Mouse (Mus musculus) frontal cortex, postnatal 25 days (tissue): ENCODE results near the gene Krt14.
"Not testable (repeated sequence)": the region's sequence is repeated elsewhere in the genome, so short reads cannot be mapped to it uniquely, and the experiment has no call there.

Experiments
- DNase-seq, 2 experiments: peaks; one replicate each; pipeline ENCODE4 v3.0.0; 2022; ENCODE audit warnings: low spot score in 2 of 2

The Krt14 gene

DNA sequence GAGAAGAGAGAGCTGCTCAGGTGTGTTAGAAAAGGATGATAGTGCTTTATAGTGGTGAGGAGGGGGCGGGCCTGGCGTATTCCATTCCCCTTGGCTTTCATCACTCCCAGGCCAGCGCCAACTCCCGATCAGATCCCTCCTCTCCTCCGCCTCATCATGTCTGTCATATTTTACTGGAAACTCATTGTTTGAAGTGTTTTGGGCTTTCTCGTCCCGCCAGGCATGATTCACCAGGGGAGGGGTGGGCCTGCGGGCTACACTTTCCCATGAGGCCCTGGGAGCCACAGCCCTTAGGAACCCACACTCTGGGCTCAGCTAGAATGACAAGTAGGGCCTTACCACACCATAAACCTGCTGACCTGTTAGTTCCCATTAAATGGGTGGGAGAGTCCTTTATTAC lies at the start of gene Krt14:
Krt14 (minus strand) TSS at position 51 of the 400 bp plus-strand sequence.
- no peak for DNase-seq

DNA sequence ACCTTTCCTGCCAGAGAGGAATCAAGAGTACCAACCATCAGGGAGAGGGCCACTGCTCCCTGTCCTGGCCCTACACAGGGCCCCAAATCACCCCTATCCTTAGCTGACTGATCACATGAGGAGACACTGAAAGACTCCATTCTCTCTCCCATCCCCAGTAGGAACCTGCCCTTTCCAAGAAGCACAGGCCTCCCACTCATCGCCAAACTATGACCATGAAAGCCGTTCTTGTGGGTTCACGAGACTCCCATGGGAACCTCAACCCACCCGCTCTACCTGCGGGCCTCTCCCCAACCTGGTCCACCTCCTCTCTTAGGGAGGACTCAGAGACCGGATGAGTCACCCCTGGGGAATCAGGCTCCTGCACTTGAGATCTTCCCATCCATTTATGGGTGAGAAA lies 48.2 kb upstream of the Krt14 start:
- DNase-seq = no peak

DNA sequence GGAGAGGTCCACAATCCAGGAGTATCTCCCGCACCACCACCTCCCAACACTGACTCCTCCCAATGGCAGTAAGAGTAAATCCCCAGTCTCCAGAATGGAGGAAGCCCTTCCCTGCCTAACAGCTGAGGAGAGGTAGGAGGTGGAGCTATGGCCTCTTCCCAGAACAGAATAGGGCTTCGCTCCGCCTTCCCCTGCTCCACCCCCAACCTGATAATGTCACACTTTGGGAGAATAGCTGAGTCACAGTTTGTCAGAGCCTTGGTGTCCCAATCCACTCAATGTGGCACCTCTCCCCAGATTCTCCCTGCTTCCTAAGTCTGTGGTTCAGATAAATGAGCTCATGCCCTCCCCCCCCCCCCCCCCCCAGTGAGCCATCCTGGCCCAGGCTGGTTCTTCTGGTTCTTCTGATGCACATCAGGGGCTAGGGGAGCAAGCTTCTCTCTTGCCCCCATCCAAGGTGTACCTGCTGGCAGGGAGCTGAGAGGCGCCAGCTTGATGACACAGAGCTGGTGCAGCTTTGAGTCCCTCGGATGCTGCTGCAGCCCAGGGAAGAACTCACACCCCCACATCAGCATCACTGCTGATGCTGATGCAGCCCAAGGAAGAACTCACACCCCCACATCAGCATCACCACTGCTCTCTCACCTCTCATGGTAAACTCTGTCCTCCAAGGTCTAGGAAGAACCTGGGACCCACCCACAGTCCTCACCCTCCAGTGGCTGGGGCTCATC lies 47.2 kb upstream of the Krt14 start:
- DNase-seq = no peak

DNA sequence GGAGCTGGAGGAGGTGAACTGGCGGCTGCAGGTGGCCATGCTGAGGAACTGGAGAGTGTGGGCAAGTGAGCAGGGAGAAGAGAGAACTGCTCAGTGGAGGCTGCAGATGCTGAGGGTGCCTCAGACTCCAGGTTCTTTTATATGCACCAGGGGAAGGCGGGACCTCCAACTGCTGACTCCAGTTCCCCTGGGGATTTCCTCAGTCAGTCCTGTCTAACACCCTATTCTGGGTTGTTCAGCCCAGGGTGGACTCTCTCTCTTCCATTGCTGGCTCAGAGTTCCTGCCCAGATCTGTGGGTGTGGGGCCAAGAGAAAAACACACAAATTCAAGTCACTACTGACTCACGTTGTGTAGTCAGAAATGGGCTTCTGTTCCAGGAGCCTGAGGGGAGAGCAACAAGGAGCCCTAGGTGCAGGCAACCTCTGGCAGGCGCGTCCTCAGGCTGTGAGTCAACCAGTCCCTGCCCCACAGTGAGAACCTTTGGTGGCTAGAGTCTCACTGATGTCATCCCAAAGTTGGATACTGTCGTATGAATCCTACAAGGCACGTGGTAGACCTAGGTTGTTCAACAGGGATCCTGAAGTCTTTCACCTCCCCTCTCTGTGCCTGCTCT lies 41.6 kb upstream of the Krt14 start, which contains the start of gene Krt16:
Krt16 (minus strand) TSS at position 51 of the 614 bp plus-strand sequence.
- no peak for DNase-seq

DNA sequence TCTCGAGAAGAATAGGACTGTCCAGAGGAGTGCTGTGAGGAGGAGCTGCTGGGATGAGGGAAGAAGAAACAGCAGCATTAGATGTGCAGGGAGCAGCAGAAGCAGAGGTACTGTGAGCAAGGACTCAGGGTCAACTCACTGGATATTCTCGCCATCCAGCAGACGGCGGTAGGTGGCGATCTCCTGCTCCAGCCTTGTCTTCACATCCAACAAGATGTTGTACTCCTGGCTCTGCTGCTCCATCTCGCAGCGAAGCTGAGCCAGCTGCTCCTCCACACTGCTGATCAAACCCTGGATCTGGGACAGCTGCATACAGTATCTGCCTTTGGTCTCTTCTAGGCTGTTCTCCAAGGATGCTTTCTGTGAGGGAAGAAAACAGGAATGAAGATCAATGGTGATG lies 39.1 kb upstream of the Krt14 start:
- not testable (repeated sequence) for DNase-seq

DNA sequence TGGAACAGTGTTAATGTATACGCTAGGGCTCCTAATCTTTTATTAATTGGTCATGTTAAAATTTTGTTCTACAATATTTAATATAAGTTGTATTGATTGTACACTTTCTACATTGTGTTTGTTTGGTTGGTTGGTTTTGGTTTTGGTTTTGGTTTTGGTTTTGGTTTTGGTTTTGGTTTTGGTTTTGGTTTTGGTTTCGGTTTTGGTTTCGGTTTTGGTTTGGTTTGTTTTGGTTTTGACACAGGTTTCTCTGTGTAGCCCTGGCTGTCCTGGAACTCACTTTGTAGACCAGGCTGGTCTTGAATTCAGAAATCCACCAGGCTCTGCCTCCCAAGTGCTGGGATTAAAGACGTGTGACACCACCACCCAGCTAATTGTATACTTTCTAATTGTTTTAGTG lies 32.9 kb upstream of the Krt14 start:
- not testable (repeated sequence) for DNase-seq

DNA sequence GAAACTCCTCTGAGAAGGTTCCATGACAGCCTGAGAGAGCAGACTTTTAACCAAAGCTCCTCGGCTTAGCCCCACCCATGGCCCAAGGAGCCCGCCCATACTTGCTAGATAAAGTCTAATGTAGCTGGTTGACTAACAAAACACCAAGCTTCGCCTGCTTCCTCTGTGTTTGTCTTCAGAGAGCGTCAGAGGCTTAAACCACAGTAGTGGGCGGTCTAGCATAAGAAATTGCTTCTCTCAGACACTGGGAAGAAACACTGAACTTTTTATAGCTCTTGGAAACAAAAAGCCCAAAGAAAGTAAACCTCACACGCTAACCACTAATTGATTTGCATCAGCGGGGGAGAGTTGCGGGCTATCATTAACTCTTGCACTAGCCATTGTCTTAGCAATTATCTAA lies 14.4 kb upstream of the Krt14 start:
- DNase-seq = no peak

DNA sequence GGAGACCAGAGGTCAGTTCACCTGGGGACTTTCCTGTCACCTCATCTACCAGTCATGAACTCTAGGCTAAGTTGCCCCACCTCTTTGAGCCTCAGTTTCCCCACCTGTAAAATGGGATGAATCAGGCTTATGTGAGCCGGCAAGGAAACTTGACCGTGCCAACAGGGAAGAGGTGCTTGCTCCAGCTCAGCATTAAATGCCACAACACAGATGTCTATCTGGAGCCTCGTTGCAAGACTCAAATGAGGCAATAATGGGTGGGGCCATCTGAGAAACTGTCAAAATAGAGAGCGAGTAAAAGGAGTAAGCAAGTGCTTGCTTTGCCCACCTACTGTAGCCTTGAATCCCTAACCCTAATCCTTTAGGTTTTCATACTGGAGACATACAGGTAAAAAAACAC lies 12.0 kb upstream of the Krt14 start:
- no peak for DNase-seq

DNA sequence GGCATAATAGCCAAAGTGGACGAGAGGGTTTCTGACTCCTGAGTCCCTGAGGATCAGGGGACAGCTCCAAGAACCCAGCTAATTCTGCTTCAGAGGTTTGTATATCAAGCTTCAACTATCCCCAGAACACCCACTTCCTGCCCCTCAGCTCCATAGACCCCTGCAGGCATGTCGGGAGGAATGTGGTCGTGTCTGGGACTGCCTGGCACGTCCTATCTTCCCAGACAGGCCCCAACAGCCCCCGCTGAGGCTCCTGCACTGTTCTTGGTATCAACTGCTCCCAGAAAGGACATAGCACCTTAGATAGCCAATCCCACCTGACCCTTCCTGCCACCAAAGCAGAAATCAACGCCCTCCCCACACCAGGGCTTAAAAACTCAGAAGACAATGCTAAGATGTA lies 1.2 kb upstream of the Krt14 start:
- DNase-seq = no peak

DNA sequence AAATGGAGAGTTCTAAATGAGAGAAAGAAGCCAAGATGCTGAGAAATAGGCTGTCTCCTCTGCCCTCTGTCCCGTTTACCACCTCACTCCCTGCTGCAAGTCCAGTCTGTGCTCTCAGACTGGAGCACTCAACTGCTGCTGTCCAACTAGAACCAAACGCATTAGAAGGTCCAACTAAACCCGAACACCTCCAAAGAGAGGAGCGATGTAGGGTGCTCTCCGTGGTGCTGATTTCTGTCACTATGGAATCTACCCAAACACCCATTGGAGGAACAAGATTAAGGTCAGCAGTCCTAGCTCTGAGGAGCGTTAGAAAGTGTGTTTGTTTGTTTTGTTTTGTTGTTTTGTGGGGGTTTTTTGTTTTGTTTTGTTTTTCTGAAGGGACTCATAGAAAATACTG lies 3.9 kb downstream of the Krt14 start:
- no peak for DNase-seq

DNA sequence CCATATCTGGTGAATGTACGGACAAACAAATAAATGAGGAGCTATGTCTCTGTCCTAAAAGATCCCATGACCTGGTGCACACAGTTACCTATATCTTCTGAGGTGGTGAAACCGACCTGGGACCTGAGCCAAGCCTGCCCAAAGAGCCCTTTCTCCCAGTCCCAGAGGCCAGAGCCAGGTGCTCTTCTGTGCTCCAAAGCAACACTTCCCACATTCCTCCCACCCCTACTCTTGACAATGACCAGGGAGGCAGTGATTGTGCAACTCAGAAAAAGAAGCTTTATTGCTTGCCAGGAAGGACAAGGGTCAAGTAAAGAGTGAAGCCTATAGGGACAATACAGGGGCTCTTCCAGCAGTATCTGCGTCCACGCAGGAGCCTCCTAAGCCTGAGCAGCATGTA lies 4.4 kb downstream of the Krt14 start:
- DNase-seq = no peak

DNA sequence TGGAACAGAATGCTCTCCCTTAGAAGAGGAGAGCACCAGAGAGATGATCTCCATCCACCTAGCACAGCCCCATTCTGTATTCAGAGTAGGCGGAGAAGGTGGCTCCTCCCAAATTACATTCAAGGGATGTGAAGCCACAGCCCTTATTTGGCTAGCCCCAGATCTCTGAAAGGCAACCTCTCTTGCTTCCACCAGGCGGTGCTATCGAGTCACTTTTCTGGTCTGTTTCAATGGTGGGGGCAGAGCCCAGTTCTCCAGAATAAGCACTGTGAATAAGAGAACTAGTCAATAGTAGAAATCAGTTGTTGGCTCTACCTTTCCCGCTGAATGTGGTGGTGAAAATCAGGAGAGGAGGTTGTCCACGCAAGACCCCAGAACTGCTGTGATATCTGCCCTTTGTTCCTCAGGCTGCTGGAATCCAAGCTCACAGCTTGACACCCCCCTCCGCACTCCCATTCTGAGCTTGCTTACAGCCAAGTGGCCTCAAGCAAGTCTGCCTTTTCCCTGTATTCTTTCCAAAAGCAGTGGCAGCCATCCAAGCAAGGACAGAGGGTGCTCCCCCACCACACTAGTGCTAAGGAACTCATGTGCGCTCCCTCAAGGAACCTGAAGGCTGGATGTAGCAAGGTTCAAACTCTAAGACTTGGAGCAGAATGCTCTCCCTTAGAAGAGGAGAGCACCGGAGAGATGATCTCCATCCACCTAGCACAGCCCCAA lies 7.1 kb downstream of the Krt14 start:
- peak in 1 of 2 experiments; percentile 32 for DNase-seq

DNA sequence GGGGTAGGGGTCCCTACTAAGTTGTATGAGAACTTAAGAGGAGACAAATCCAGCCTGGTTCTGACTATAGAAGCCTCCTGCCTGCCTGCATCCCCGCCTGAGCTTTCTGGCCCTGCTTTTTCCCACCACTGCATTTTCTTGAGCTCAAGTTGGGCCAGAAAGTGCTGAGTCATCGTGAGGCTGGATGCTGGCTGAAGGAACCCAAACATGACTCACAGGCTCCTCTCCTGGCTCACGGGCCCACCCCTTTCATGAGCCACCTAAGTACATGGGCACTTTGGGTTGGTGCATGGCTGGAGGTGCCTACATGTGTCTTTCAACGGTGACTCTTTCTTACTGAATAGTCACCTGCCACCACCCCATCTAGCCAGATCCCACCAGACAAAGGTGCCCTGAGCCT lies 8.7 kb downstream of the Krt14 start:
- peak; percentile 20 to 30 for DNase-seq

DNA sequence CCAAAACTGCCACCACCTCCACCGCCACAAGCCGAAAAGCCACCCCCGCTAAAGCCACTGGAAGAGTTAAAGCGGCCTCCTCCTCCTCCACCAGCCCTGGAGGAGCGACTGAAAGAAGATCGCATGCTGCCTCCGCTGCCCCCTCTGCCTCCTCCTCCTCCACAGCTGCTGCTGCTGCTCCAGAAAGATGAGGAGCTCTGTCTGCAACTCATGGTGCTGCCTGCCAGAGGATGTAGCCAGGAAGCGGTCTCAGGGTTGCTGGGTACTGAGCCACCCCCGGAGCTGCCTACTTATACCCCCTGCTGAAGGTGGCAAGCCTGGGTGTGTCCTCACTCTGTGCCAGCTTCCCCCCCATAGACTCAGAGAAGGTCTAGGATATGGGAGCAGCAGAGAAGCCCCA lies 14.4 kb downstream of the Krt14 start, which contains the start of gene Krt9:
Krt9 (minus strand) TSS at position 255 of the 400 bp plus-strand sequence.
- DNase-seq = peak; percentile 20 to 25

DNA sequence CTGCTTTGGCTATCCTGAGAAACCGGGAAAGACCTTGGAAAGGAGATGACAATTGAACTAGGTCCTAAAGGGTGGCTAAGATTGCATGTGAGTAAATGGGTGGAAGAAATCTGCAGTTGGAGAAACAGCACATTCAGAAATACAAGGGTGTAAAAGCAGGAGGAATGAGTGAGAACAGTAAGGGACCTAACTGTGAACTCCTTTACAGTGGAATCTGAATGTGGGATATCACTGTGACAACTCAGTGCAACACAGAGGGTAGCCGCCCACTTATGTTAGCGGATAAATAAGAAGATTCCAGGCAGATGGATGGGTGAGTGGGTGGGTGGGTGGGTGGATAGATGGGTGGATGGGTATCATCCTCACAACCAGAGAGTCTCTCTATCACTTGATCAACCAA lies 15.5 kb downstream of the Krt14 start:
- DNase-seq = no peak

DNA sequence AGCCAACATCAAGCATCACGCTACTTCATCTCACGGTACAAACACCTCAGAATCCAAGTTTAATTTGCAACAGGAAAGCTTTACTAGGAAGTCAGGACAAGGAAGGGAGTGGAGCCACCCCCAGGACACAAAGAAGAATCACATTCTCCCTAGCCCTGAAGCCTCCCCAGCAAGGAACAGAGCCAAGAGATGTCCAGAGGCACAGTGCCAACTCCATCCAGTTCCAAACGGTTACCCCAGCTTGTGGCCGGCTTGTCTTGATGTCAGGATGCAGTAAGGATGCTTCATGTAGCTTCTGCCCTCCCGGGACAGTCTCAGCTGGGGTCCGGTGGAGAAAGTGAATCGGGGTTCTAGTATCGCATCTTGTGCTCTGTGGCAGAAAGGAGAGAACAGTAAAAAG lies 20.6 kb downstream of the Krt14 start:
- no peak for DNase-seq

DNA sequence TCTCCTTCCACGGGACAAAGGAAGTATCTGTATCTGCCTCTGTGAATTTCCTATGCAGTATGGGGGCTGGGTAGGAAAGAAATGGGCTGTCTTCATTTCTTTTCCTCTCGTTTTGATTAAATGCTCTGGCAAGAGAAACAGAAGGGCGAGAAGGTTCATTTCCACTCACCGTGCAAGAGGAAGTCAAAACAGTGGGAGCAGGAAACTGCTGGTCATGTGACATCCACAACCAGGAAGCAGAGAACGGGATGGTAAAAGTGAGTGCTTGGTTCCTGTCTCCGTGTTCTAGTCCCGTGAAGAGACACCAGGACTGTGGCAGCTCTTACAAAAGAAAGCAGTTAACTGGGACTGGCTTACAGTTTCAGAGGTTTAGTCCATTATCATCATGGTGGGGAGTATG lies 25.6 kb downstream of the Krt14 start:
- no peak for DNase-seq

DNA sequence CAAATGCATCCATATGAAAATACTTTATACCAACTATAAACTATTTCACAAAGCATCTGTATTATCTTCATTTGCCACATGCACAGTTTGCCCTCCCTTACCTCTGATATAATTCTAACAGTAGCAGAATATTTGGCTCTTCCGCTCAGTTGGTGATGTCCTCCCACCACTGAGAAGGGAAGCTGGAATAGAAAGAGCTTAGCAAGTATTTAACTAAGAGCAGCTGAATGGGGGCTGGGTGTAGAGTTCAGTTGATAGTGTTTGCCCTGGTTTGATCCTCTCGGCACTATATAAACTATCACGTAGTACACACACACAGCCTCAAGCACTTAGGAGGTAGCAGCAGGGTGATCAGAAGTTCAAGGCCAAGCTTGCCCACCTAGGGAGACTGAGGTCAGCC lies 28.1 kb downstream of the Krt14 start:
- DNase-seq = no peak

DNA sequence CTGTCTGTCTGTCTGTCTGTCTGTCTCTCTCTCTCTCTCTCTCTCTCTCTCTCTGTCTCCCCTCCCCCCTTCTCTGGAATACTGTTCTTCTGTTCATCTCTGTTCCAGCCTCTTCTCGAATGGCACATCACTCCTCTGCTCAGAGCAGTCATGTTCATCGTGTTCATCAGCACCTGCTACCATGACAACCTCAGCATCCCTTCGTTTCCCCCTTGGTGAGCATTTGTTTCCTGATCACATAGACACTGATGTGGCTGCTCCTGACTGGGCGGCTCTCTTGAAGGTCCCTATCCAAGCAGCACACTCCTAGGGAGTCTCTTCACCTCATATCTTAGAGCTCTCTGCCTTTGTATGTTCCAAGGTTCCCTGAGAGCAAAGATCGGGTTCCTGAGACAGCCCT lies 29.0 kb downstream of the Krt14 start:
- DNase-seq = no peak

DNA sequence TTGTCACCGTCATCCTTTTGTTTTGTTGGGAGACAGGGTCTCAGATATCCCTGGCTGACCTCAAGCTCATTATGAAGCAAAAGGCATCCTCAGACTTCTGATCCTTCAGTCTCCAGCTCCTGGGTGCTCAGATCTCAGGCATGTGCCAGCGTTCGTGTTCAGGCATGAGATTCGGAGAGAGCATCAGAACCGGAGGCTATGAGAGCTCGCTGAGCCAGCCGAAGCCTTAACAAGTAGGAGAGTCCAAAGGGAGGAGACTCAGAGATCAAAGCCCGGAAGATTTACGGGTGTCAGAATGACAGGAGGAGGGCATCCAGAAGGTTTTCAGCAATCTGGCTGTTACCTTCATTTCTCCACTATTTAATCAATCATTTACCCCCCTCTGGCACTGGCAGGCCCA lies 30.6 kb downstream of the Krt14 start:
- no peak for DNase-seq

DNA sequence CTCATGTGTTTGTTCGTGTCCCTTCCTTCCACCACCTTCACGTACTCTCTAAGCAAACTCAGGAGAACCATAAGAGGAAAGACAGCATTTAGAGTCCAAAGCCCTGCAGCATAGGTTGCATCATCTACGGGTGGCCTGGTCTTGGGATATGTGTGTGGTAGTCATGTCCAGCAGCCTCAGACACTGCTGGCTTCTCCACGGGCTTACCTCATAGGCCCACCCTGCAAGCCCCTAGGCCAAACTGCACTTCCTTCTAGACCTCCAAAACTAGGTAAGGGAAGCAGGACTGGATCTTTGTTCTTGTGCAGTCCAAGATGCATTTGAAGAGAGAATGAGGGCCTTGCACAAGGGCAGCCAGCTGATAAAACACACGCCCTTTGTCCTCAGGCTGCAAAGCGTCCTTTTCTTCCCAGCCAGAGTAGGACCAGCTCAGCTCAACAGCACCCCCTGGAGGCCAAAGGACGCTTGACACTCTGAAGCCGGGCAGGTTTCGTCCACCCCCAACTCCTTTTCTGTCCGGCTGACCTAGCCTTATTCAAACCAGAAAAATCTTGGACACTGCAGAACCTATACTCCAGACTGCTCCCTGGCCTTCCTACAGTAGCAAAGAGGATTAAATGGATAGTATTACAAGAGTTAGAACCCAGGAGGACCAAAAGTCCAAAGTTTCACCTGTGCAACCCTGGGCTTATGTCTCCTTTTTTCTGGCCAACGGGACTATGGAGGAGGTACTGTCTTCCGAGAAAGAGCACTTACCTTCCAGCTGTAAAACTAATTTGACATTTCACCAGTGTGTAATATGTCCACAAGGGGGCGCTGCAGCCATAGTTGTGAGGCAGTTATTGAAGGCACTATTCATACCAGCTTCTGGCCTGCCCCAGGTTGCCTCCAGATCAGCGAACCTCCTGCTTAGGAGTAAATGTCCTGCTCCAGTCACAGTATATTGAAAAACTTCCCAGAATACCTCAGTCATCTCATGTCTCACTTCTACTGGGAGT lies 38.3 kb downstream of the Krt14 start:
- DNase-seq = peak; percentile 71 to 73

DNA sequence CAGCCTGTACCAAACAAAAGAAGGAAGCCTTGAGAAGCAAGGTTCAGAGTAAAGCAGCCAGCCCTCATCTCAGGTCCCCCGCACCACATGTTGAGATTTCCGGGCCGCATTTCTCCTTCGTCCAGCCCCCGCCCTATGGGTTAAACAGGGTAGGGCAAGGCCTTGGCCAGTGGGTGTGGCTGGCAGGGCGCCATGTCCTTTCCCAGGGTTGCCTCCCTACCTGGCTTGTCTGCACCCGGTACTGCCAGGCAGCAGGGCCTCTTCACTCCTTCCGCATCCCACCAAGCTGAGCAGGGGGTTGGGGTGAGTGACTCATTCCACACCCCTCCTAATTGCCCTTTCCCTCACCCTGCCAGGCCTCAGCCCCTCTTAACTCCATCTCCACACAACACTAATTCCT lies 39.3 kb downstream of the Krt14 start:
- DNase-seq = no peak
